Mouse (Mus musculus) midbrain, postnatal 0 days (tissue): ENCODE data around the gene Trim46. TPM values are rescaled to one million over a fixed set of nuclear protein-coding genes. Genes with fewer than 3 reads are reported as not detected.

Source experiments
- ATAC-seq: fragments of 200-750 bp; cut with Nextera tagmentation; 2 replicates; pipeline ENCODE4 v1.8.0; 2017; ENCODE audit warnings: moderate number of reproducible peaks, mild to moderate bottlenecking, moderate TSS enrichment, moderate library complexity; ENCODE audit not compliant: low FRiP score
- DNase-seq: peaks from one replicate; pipeline ENCODE4 v3.0.0-alpha.2; 2015; ENCODE audit warnings: low spot score
- H3K27ac ChIP-seq: fragments of 300-500 bp; sonication (generic); 2 replicates; pipeline ENCODE4 v1.5.1; 2014; ENCODE audit warnings: low read depth, mild to moderate bottlenecking, low read length, mixed read lengths
- H3K27me3 ChIP-seq: fragments of 300-500 bp; sonication (generic); 2 replicates; pipeline ENCODE4 v1.6.1; 2014; ENCODE audit warnings: low read length, control low read depth, mixed read lengths; ENCODE audit not compliant: insufficient read depth
- H3K36me3 ChIP-seq: fragments of 300-500 bp; sonication (generic); 2 replicates; pipeline ENCODE4 v1.6.1; 2014; ENCODE audit warnings: low read length, control low read depth, mixed read lengths; ENCODE audit not compliant: insufficient read depth
- H3K4me1 ChIP-seq: fragments of 300-500 bp; sonication (generic); 2 replicates; pipeline ENCODE4 v1.6.1; 2014; ENCODE audit warnings: mild to moderate bottlenecking, control low read depth, antibody characterized with exemption, low read length, mixed read lengths; ENCODE audit not compliant: insufficient read depth
- H3K4me2 ChIP-seq: fragments of 300-500 bp; sonication (generic); 2 replicates; pipeline ENCODE4 v1.6.1; 2014; ENCODE audit warnings: low read depth, mild to moderate bottlenecking, low read length, mixed read lengths; ENCODE audit not compliant: poor library complexity, severe bottlenecking
- H3K4me3 ChIP-seq: fragments of 300-500 bp; sonication (generic); 2 replicates; pipeline ENCODE4 v1.5.1; 2014; ENCODE audit warnings: low read depth, mild to moderate bottlenecking, low read length, moderate library complexity
- H3K9ac ChIP-seq: fragments of 300-500 bp; sonication (generic); replicated peaks from 2 replicates; pipeline ENCODE4 v1.6.1; 2014; ENCODE audit warnings: mild to moderate bottlenecking, low read length, moderate library complexity, mixed read lengths; ENCODE audit not compliant: poor library complexity, severe bottlenecking
- H3K9me3 ChIP-seq: fragments of 300-500 bp; sonication (generic); 2 replicates; pipeline ENCODE4 v1.6.1; 2016; ENCODE audit warnings: low read length, control low read depth
- CTCF ChIP-seq: IDR thresholded peaks from 2 replicates; pipeline ENCODE4 v1.5.1; 2016; ENCODE audit warnings: antibody characterized with exemption, mild to moderate bottlenecking
- WGBS: fragments of 180-500 bp; shearing (Covaris S2); extraction: QIAGEN DNeasy Blood & Tissue Kit; methylation state at CpG from one replicate; pipeline ENCODE4 v1.1.7; 2014; 5-methylcytosine and 5-hydroxymethylcytosine counted together
- polyA plus RNA-seq: library from polyadenylated mRNA; unstranded; fragments of >200 nt; fragmentation: Nextera tagmentation; extraction: Ambion mirVana; gene quantifications from 2 replicates; pipeline ENCODE4 v1.2.1, GENCODE M21; 2015
- total RNA-seq: library from RNA; depleted of rRNA; stranded (reverse); fragments of >200 nt; gene quantifications from 2 replicates; pipeline ENCODE4 v1.2.3, GENCODE M21; 2014

Gene Trim46
- total and polyA plus RNA-seq, 2 experiments from 2014 or later = 69.1 to 124 TPM

- Histone ChIP-seq H3K4me1 (0 out of 2 replicates have a peak, but pooled peaks cover 3% of the 10 kb centered on the region), H3K9me3 (no peaks in the 10 kb centered on the region), H3K4me2 (no peak overlapping the region), H3K4me3 (no peak overlapping the region), H3K27ac (no peak overlapping the region), H3K27me3 (no peaks in the 10 kb centered on the region), H3K9ac (no peak overlapping the region), H3K36me3 (peaks cover 49% of the 10 kb centered on the region)
- no peak for TF ChIP-seq CTCF
- ATAC-seq (no peak), DNase-seq (no peak)
- 83% methylated on average over 13 of the region's 13 CpGs for WGBS
Observed at GRCm38 (mm10) chr3:89210162-89210561, 35.9 kb downstream of the Trim46 start.

GRCm38 (mm10) chr3:89209731-89210130, 36.4 kb downstream of the Trim46 start:
- DNase-seq = no peak
- H3K4me1 ChIP-seq = 0 out of 2 replicates have a peak, but pooled peaks cover 3% of the 10 kb centered on the region
- no peak overlapping the region for H3K27ac ChIP-seq
- no peaks in the 10 kb centered on the region for H3K27me3 ChIP-seq
- H3K4me2 ChIP-seq = no peak overlapping the region
- TF ChIP-seq CTCF = no peak
- no peak overlapping the region for H3K9ac ChIP-seq
- H3K36me3 ChIP-seq = peaks cover 49% of the 10 kb centered on the region
- 85% methylated on average over 7 of the region's 7 CpGs for WGBS
- no peaks in the 10 kb centered on the region for H3K9me3 ChIP-seq
- H3K4me3 ChIP-seq = no peak overlapping the region
- ATAC-seq = no peak

- Histone ChIP-seq H3K36me3 (peaks cover 49% of the 10 kb centered on the region), H3K4me2 (no peak overlapping the region), H3K9me3 (no peaks in the 10 kb centered on the region), H3K27ac (no peak overlapping the region), H3K4me1 (0 out of 2 replicates have a peak, but pooled peaks cover 3% of the 10 kb centered on the region), H3K27me3 (no peaks in the 10 kb centered on the region), H3K4me3 (no peak overlapping the region), H3K9ac (no peak overlapping the region)
- no peak for ATAC-seq
- WGBS = 87% methylated on average over 6 of the region's 6 CpGs
- TF ChIP-seq CTCF = no peak
- no peak for DNase-seq
Observed at GRCm38 (mm10) chr3:89208736-89209135, 37.4 kb downstream of the Trim46 start.

- TF ChIP-seq CTCF = no peak
- Histone ChIP-seq H3K27me3 (no peaks in the 10 kb centered on the region), H3K27ac (no peak overlapping the region), H3K4me1 (peaks cover 6% of the 10 kb centered on the region; the same call in 1 of the 2 replicates), H3K9ac (no peak overlapping the region), H3K9me3 (no peaks in the 10 kb centered on the region), H3K36me3 (peaks cover 49% of the 10 kb centered on the region), H3K4me3 (no peak overlapping the region), H3K4me2 (no peak overlapping the region)
- no peak for DNase-seq
- WGBS = 92% methylated on average over 13 of the region's 13 CpGs
- no peak for ATAC-seq
Observed at GRCm38 (mm10) chr3:89208075-89208657, 37.9 kb downstream of the Trim46 start.

- Histone ChIP-seq H3K4me2 (no peak overlapping the region), H3K36me3 (peaks cover 49% of the 10 kb centered on the region), H3K27me3 (no peaks in the 10 kb centered on the region), H3K27ac (no peak overlapping the region), H3K9me3 (no peaks in the 10 kb centered on the region), H3K4me1 (peaks cover 4% of the 10 kb centered on the region; the same call in 1 of the 2 replicates), H3K4me3 (no peak overlapping the region), H3K9ac (no peak overlapping the region)
- no peak for ATAC-seq
- WGBS = 89% methylated on average over 2 of the region's 2 CpGs
- no peak for TF ChIP-seq CTCF
- no peak for DNase-seq
Observed at GRCm38 (mm10) chr3:89206695-89207094, 39.4 kb downstream of the Trim46 start.

GRCm38 (mm10) chr3:89206079-89206478, 40.0 kb downstream of the Trim46 start:
- Histone ChIP-seq H3K4me1 (peaks cover 4% of the 10 kb centered on the region; the same call in 1 of the 2 replicates), H3K4me3 (no peak overlapping the region), H3K27ac (no peak overlapping the region), H3K9me3 (no peaks in the 10 kb centered on the region), H3K36me3 (peaks cover 47% of the 10 kb centered on the region), H3K27me3 (no peaks in the 10 kb centered on the region), H3K9ac (no peak overlapping the region), H3K4me2 (no peak overlapping the region)
- TF ChIP-seq CTCF = no peak
- ATAC-seq (no peak), DNase-seq (no peak)
- 94% methylated on average over 7 of the region's 7 CpGs for WGBS
